Mouse (Mus musculus): Measurements from ENCODE around the gene Vps29.

- TF ChIP-seq CTCF (IDR thresholded peaks at IDR 0.05; ENCODE audit: extremely low read depth, insufficient read depth, insufficient read length, insufficient replicate concordance) (no peak), POLR2A (IDR thresholded peaks at IDR 0.05; ENCODE audit: low read depth, low read length) (no peak)
Measured at GRCm38 (mm10) chr5:122390006-122390405, 35.8 kb downstream of the Vps29 start.
